Mouse (Mus musculus): Measurements from ENCODE around the gene Ablim1. TPM values are rescaled to one million over a fixed set of nuclear protein-coding genes. Genes with fewer than 3 reads are reported as not detected.
A peak's percentile ranks its signal among the peaks of the same experiment; 100 is the strongest.

Ablim1 gene
- total and polyA plus RNA-seq, 3 experiments = 101 to 454 (median 418) TPM

- no peak for DNase-seq
- Histone ChIP-seq H3K4me3 (no peak overlapping the region), H3K4me1 (ENCODE audit: control insufficient read depth, insufficient read depth, low read length) (peaks cover 17% of the 10 kb centered on the region), H3K9ac (ENCODE audit: low read depth, low read length) (no peak overlapping the region), H3K27ac (peak overlapping the region; percentile 81), H3K79me2 (replicated peaks; ENCODE audit: control insufficient read depth, insufficient read depth, low read length) (peaks cover 9% of the 10 kb centered on the region), H3K36me3 (ENCODE audit: control insufficient read depth, insufficient read depth, low read length) (peaks cover 29% of the 10 kb centered on the region), H3K27me3 (ENCODE audit: control insufficient read depth, insufficient read depth, low read length) (no peaks in the 10 kb centered on the region)
- 40% methylated on average over 5 of the region's 5 CpGs for WGBS
- intact Hi-C loops (cut with DNase I) = no loop called here
- no peak for TF ChIP-seq EP300 (IDR thresholded peaks at IDR 0.05; ENCODE audit: insufficient read depth, low read depth, low read length)
- no peak for TF ChIP-seq POLR2A (IDR thresholded peaks at IDR 0.05; ENCODE audit: insufficient read depth, low read depth, low read length)
- no peak for TF ChIP-seq CTCF (IDR thresholded peaks at IDR 0.05)
Observed at GRCm38 (mm10) chr19:57282642-57283041, 32.1 kb downstream of the Ablim1 start.

- WGBS = 88% methylated on average over 4 of the region's 4 CpGs
- Histone ChIP-seq H3K4me1 (ENCODE audit: control insufficient read depth, insufficient read depth, low read length) (peaks cover 23% of the 10 kb centered on the region), H3K36me3 (ENCODE audit: control insufficient read depth, insufficient read depth, low read length) (peaks cover 29% of the 10 kb centered on the region), H3K9ac (ENCODE audit: low read depth, low read length) (no peak overlapping the region), H3K27me3 (ENCODE audit: control insufficient read depth, insufficient read depth, low read length) (no peaks in the 10 kb centered on the region), H3K27ac (no peak overlapping the region), H3K79me2 (replicated peaks; ENCODE audit: control insufficient read depth, insufficient read depth, low read length) (peaks cover 9% of the 10 kb centered on the region), H3K4me3 (no peak overlapping the region)
- DNase-seq = no peak
- TF ChIP-seq POLR2A (IDR thresholded peaks at IDR 0.05; ENCODE audit: insufficient read depth, low read depth, low read length) (no peak), EP300 (IDR thresholded peaks at IDR 0.05; ENCODE audit: insufficient read depth, low read depth, low read length) (no peak), CTCF (IDR thresholded peaks at IDR 0.05) (no peak)
- intact Hi-C loops (cut with DNase I) = no loop called here
Observed at GRCm38 (mm10) chr19:57279666-57280065, 35.1 kb downstream of the Ablim1 start.

GRCm38 (mm10) chr19:57278263-57278662 lies 36.5 kb downstream of the Ablim1 start:
- Histone ChIP-seq H3K9ac (ENCODE audit: low read depth, low read length) (no peak overlapping the region), H3K4me1 (ENCODE audit: control insufficient read depth, insufficient read depth, low read length) (peaks cover 22% of the 10 kb centered on the region), H3K27me3 (ENCODE audit: control insufficient read depth, insufficient read depth, low read length) (no peaks in the 10 kb centered on the region), H3K27ac (peak overlapping the region; percentile 4; the same call in 1 of the 2 replicates), H3K79me2 (replicated peaks; ENCODE audit: control insufficient read depth, insufficient read depth, low read length) (peaks cover 8% of the 10 kb centered on the region), H3K36me3 (ENCODE audit: control insufficient read depth, insufficient read depth, low read length) (peaks cover 18% of the 10 kb centered on the region), H3K4me3 (no peak overlapping the region)
- TF ChIP-seq CTCF (IDR thresholded peaks at IDR 0.05) (no peak), POLR2A (IDR thresholded peaks at IDR 0.05; ENCODE audit: insufficient read depth, low read depth, low read length) (no peak), EP300 (IDR thresholded peaks at IDR 0.05; ENCODE audit: insufficient read depth, low read depth, low read length) (no peak)
- WGBS = 65% methylated on average over 8 of the region's 8 CpGs
- no peak for DNase-seq
- intact Hi-C loops (cut with DNase I) = no loop called here

DNA sequence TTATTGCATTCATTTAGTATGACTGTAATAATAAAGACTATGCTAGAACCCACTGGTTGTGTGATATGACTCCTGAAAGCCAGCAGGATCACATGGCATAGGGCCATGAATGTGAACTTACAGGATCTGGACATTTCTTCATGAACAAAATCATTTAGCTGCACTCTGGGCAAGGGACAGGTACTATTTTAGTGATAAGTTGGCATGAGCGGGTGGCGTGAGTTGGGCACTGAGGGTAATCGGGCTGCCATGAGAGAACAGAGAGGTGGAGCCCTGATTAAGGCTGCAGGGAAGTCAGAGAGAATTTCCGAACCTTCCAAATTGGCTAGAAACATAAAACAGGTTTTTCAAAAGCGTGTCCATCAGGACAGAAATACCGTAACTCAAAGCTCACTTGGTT lies 37.7 kb downstream of the Ablim1 start:
- Histone ChIP-seq H3K4me1 (ENCODE audit: control insufficient read depth, insufficient read depth, low read length) (peaks cover 27% of the 10 kb centered on the region), H3K9ac (ENCODE audit: low read depth, low read length) (no peak overlapping the region), H3K27me3 (ENCODE audit: control insufficient read depth, insufficient read depth, low read length) (no peaks in the 10 kb centered on the region), H3K4me3 (no peak overlapping the region), H3K27ac (peak overlapping the region; percentile 13; the same call in 1 of the 2 replicates), H3K36me3 (ENCODE audit: control insufficient read depth, insufficient read depth, low read length) (peaks cover 8% of the 10 kb centered on the region), H3K79me2 (replicated peaks; ENCODE audit: control insufficient read depth, insufficient read depth, low read length) (peaks cover 8% of the 10 kb centered on the region)
- intact Hi-C loops (cut with DNase I) = no loop called here
- 75% methylated on average over 6 of the region's 6 CpGs for WGBS
- TF ChIP-seq POLR2A (IDR thresholded peaks at IDR 0.05; ENCODE audit: insufficient read depth, low read depth, low read length) (no peak), CTCF (IDR thresholded peaks at IDR 0.05) (no peak), EP300 (IDR thresholded peaks at IDR 0.05; ENCODE audit: insufficient read depth, low read depth, low read length) (no peak)
- DNase-seq = no peak

DNA sequence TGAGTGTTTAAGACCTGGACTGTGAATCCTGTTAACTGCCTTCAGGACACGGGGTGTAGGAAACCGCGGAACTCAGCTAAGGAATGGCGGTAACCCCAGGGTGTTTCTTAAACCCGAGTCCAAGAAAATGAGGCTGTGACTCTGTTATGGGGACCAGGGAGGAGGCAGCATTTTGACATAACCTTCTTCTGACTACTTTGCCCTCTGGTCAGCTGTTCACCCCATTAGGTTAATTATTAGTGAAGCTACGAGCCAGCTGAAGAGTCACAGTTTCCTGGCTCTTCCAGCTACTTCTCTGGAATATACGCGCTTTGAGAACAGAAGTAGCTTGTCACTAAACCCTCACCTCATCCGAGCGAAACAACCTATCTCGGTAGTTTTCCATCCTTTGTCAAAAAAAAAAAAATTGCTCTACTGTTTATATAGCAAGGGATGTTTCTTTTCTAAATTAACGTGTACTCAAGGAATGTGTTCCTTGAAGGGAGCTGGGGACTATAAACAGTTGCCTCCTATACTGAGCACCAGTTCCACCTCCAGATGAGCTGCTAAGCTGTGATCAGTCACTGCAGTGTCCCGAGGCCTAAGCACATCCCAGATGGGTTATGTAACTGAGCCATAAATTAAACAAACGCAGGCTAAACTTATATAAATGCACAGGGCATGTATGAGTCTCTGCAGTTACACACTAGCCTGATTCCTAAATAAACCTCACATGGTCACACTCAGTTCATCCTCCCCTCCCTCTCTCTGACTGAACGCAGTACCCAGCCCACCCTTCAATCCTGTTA lies 39.4 kb downstream of the Ablim1 start:
- DNase-seq = no peak
- Histone ChIP-seq H3K36me3 (ENCODE audit: control insufficient read depth, insufficient read depth, low read length) (peaks cover 18% of the 10 kb centered on the region), H3K4me3 (peak overlapping the region; percentile 15; the same call in 1 of the 2 replicates), H3K27ac (peak overlapping the region; percentile 91), H3K4me1 (ENCODE audit: control insufficient read depth, insufficient read depth, low read length) (peaks cover 31% of the 10 kb centered on the region), H3K9ac (ENCODE audit: low read depth, low read length) (peak overlapping the region; percentile 71), H3K27me3 (ENCODE audit: control insufficient read depth, insufficient read depth, low read length) (no peaks in the 10 kb centered on the region), H3K79me2 (replicated peaks; ENCODE audit: control insufficient read depth, insufficient read depth, low read length) (peaks cover 5% of the 10 kb centered on the region; the same call in 1 of the 2 replicates)
- WGBS = 29% methylated on average over 15 of the region's 15 CpGs
- intact Hi-C loops (cut with DNase I) = no loop called here
- TF ChIP-seq POLR2A (IDR thresholded peaks at IDR 0.05; ENCODE audit: insufficient read depth, low read depth, low read length) = no peak
- TF ChIP-seq EP300 (IDR thresholded peaks at IDR 0.05; ENCODE audit: insufficient read depth, low read depth, low read length) = 0 out of 2 replicates have a peak, but pooled peaks have one; percentile 6
- TF ChIP-seq CTCF (IDR thresholded peaks at IDR 0.05) = no peak

GRCm38 (mm10) chr19:57274717-57275116 lies 40.0 kb downstream of the Ablim1 start:
- 35% methylated on average over 6 of the region's 6 CpGs for WGBS
- intact Hi-C loops (cut with DNase I) = no loop called here
- Histone ChIP-seq H3K27ac (peak overlapping the region; percentile 91), H3K36me3 (ENCODE audit: control insufficient read depth, insufficient read depth, low read length) (peaks cover 23% of the 10 kb centered on the region), H3K4me3 (peak overlapping the region; percentile 15; the same call in 1 of the 2 replicates), H3K9ac (ENCODE audit: low read depth, low read length) (peak overlapping the region; percentile 71), H3K79me2 (replicated peaks; ENCODE audit: control insufficient read depth, insufficient read depth, low read length) (peaks cover 2% of the 10 kb centered on the region; the same call in 1 of the 2 replicates), H3K27me3 (ENCODE audit: control insufficient read depth, insufficient read depth, low read length) (no peaks in the 10 kb centered on the region), H3K4me1 (ENCODE audit: control insufficient read depth, insufficient read depth, low read length) (peaks cover 33% of the 10 kb centered on the region)
- peak in 1 of 2 experiments; percentile 55 for DNase-seq
- TF ChIP-seq CTCF (IDR thresholded peaks at IDR 0.05) = no peak
- TF ChIP-seq EP300 (IDR thresholded peaks at IDR 0.05; ENCODE audit: insufficient read depth, low read depth, low read length) = no peak
- TF ChIP-seq POLR2A (IDR thresholded peaks at IDR 0.05; ENCODE audit: insufficient read depth, low read depth, low read length) = no peak

All from heart, adult 2 months (tissue).